Mouse (Mus musculus) brain, embryonic 18.5 days (tissue): ENCODE measurements at regions not wholly inside any gene's neighbourhood (a gene's known extent, or its start where the extent isn't known, plus 50 kb on each side); places are given as distances from the start of the nearest gene placed in this dataset.

Source experiments
- DNase-seq: peaks from one replicate; pipeline ENCODE4 v3.0.0-alpha.2; 2012; ENCODE audit warnings: low read depth, low spot score

DNA sequence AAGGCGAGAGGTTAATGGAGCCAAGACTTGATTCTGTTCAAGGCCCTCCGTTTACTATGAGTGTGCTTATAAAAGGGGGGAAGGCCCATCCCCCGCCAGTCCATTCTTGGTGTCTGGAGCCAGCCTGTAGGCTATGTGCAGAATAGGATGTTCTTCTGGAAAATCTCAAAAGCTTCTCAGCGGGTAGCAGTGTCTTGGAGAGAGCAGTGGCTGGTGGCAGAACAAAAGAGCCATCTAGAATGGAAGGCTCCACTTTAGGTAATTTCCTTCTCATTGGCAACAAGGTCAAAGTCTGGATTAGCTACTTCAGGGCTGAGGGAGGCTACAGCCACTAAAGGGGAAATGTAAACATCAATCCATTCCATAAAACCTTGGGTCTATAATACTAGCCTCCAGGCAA, 1150.8 kb upstream of the Ptprd start:
- DNase-seq, result no peak

DNA sequence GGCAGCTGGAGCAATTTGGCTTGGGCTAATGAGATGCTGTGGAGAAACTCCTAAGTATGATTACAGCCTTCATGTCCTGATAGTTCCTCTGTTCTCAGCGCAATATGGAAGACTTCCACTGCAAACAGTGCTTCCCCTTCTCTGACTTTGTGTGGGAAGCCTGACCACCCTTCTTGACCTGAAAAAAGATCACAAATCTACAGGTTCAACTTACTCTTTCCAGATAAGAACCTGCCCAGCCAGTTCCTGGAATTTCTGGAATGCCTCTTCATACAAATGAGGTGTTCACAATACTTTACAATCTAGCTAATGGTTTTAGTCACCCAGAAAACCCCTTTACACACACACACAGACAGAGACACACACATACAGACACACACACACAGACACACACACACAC, 1146.0 kb upstream of the Ptprd start:
- DNase-seq, result no peak

DNA sequence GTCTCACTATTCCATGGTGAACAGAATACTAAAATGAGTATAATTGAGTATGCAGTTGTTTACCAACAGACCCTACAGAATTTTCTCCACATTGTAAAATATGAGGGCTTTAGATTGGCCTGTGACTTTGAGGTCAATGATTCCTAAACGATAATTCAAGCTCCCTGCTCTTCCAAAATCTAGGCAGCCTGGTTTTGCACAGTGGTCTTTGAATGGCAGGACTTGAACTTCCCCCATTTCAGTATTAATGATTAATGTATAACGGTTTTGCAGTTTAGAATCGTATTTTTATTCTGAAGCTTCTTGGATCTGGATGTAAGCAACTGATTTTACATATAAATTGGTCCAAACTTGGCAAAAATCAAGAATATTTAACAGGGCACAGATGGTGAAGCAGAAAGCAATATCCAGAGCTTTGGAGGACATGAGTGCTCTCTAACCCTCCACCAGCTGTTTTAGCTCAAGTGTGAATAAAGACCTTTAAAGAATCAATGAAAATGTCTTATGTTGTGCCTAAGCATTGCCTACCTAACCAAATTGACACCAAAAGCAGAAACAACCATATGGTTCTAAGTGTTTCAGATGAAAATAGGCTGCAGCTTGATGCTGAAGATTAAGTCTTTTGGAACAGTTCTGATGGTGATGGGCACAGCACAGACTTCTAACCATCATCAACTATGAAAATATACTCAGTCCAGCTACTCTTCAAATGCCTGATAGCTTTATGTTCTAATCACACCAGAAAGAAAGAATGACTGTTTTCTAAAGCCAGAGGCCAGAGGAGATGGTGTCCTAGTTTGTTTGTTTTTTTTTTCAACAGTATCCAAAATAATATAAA, 1098.3 kb upstream of the Ptprd start:
- peak; percentile 22 for DNase-seq

DNA sequence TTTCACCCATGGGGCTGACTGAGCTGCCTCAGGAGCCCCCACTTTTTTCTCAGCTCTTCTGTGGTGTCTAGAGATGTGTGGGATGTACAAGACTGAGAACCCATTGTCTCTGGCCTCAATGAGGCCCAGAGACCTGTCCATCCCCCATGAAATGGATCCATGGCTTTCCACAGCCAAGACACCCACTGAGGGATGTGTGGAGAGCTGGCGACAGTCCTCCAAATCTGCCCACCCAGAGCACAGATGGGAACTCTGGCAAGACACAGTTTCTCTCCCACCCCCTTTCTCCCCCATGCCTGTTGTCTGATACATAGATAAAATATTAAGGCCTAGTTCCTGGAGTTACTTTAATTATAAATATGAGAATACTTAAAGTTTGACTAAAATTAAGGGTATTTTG, 1079.3 kb upstream of the Ptprd start:
- DNase-seq, result no peak

DNA sequence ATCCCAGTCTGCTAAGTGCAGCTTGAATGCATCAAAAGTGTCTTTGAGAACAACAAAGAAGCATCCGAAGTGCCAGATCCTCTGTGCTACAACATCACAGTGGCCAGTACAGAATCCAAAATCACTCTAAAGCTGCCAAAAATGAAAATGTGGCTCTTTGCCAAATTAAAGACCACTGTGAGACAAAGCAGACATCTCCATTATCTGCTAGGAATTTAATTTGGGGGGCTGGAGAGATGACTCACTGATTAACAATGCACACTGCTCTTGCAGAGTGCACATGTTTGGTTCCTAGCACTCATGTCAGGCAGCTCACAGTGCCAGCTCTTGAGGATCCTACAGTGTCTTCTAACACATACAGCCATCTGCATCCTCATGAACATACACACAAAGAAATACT, 1053.3 kb upstream of the Ptprd start:
- peak; percentile 18 for DNase-seq

DNA sequence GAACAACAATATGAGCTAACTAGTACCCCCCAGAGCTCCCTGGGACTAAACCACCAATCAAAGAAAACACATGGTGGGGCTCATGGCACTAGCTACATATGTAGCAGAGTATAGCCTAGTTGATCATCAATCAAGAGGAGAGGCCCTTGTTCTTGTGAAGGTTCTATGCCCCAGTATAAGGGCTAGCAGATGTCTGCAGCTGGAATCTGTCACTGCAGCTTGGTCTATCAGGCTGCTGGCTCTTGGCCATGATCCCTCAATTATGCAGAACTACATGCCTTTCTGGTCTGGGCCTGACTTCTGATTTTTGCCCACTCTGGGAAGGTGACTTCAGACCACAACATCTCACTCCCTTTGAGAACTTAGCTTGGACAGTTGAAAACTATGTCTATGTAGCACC, 1031.4 kb upstream of the Ptprd start:
- no peak for DNase-seq

DNA sequence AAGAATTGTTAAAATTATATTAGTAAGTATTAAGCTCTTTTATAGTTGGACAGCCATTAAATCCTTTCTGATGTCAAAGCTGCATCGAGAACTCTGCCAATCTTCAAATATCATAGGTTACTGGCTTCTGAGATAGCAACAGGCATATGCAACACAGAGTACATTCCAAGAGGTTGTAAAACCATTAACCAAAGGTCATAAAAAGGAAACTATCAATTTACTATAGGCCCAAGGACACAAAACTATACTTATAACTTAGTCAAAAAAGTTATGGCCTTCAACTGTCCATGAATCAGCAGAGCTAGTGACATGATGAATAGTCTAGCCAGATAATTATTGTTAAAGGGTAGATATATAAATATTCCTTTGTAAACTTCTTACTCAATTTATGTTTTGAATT, 1029.9 kb upstream of the Ptprd start:
- DNase-seq, result no peak

DNA sequence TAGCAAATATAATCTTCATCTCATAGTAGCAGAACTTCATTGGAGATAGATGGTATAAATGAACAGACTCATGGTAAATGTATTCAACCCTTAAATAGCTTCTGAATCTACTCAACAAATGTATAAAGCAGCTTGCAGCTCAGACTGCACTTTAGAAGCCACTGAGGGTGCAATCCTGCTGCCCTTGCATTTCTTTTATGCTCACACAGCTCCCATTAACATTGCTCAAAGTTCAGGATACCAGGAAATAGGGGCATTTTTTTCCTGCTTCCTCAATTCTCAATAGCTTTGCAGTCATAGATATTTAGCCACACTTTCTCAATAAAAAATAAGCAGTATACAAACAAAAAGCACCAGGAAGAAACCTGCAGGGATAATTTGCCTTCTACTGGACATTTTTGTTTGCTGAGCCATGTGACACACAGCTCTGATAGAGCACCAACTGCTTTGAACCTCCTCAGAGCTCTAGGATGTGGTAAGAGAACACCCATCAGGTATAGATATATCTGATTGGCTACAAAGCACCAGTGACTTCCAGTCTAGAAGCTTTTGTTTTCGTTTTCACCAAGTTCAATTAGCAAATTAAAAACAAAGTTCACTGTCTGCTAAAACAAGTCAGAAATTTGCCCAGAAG, 1012.5 kb upstream of the Ptprd start:
- DNase-seq, result no peak
